Mouse (Mus musculus) telencephalon, adult 2 months (tissue): ENCODE data around the gene Lrp1.
A peak's percentile ranks its signal among the peaks of the same experiment; 100 is the strongest.

Source experiments
- DNase-seq: peaks from one replicate; pipeline ENCODE4 v3.0.0-alpha.2; 2011; ENCODE audit warnings: low read depth, low spot score

The Lrp1 gene

DNA sequence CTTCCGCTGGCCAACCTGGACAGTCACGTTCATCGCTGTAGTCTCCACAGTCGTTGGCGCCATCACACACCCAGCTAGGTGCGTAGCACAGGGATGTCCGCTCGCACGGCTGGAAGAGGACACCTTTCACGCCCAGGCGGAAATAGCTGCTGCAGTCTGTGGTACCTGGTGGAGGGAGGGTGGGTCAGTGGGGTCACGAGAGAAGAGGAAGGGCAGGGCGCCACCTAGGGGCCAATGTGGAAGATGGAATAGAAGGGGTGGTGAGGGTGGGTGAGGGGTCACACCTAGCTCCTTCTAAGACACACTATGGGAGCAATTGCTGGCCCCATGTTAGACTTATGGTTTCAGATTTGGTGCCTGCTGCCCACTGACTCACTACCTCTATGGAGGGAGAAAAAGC is 63.6 kb downstream of the Lrp1 start:
- no peak for DNase-seq

DNA sequence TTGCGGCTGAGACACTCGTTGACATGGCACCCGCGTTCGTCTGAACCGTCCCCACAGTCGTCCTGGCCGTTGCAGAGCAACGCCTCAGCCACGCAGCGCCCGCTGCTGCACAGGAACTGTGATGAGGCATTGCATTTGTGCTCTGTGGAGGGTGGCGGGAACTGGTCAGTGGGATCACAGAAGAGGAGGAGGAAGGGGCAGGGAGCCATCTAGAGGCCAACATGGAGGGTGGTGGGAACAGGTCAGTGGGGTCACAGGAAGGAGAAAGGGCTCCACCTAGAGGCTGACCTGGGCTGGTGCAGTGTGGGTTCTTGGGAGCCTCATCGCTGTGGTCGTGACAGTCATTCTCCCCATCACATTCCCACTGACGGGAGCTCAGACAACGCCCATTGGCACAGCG is 65.2 kb downstream of the Lrp1 start:
- no peak for DNase-seq

DNA sequence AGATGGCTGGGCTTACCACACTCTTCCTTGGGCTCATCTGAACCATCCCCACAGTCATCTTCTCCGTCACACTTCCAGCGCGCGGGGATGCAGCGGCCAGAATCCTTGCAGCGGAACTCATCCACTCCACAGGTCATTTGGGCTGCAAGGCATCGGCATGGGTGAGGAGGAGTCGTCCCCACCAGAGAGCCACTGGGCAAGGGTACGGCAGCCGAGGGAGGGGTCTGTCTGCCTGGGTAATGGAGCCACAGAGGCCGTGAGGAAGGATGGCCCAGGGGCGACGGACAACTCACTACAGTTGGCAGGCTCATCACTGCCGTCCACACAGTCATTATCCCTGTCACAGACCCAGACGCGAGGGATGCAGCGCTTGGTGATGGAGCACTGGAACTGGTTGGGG is 71.1 kb downstream of the Lrp1 start:
- no peak for DNase-seq

DNA sequence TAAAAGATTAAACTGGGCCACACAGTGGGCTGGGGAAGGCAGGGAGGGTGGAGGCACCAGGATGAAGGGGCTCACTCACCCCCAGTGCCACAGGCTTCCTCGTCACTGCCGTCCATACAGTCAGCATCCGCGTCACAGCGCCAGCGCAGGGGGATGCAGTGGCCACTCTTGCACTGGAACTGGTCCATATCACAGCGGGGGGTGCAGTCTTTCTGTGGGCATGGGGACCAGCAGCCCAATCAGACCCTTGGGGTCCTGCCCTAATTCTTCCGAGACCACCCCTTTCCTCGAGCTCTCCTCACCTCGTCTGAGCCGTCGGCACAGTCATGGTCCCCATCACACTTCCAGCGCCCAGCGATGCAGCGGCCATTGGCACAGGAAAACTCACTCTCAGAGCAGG is 72.7 kb downstream of the Lrp1 start:
- DNase-seq: no peak

DNA sequence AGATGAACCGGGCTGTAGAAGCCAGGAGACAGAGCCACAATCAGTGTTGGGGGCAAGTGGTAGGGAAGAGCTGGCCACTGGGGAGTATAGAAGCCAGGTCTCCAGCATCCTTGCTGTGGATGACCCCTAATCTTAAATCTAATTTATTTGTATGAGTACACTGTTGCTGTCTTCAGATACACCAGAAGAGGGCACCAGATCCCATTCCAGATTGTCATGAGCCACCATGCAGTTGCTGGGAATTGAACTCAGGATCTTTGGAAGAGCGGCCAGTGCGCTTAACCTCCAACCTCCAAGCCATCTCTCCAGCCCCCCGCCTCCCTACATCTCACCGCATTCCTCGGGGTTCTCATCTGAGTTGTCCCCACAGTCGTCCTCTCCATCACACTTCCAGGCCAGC is 74.4 kb downstream of the Lrp1 start:
- DNase-seq: no peak

DNA sequence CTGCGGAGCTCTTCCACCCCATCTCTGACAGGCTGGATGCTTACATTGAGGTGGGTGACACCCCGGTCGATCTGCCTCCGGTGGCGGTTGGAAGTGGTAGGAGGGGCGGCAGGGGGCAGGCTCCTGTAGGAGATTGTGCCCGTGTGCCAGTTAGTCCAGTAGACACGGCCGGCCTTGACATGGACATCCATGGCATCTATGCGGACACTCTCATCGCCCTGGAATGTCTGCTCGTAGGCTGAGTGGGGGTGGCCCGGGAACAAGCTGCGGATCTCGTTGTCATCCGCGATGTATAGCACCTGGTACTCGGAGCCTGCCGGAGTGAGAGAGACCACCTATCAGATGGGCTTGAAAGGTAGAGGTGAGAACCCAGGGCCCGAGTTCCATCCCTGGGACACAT is 76.6 kb downstream of the Lrp1 start:
- DNase-seq: no peak

DNA sequence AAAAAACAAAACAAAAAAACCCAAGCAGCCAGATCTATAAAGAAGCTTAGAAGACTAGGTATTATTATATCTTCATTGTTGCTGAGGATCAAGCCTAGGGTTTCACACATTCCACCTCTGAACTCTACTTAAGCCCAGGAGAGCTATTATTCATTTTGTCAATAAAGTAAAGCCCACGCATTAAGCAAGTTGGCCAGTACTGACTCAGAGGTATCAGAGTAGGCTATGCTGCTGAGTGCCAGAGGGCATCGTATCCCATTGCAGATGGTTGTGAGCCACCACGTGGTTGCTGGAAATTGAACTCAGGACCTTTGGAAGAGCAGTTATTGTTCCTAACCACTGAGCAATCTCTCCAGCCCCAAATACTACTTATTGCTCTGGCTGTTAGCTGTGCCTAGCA is 77.0 kb downstream of the Lrp1 start:
- DNase-seq: no peak

DNA sequence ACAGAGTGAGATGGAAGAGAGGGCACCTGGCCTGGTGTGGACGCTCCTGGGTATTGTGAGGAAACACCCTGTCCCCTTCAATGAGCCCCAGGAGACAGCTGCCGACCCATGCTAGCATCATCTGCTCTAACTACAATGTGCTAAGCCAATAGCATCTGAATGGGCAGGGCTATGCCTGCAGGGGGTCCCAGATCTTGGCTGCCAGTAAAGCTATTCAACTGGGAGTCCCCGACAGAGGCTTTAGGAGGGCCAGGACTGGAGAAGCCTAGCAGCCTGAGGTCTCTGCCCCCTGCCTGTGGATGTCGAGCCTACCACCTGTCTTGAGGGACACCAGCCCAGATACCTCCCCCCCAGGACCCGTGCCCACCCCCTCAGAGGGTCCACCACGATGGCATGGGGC is 78.2 kb downstream of the Lrp1 start:
- no peak for DNase-seq

DNA sequence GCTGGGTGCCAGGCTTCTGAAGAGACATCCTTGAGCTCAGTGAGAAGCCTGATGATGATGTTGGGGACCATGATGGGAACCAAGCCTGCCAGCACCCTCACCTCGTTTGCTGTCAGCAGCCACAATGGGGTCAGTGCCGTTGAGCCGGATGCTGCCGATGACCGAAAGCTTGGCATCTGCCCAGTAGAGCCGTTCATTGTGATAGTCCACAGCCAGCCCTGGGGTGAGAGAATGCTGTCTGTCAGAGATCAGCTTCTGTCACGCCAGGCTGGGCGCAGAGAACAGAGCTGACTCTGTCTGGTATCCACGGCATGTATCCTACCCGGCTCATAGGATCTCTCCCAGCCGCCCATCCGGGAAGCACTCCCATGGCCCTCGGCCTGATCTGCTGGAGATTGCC is 78.9 kb downstream of the Lrp1 start:
- DNase-seq: peak; percentile 36

DNA sequence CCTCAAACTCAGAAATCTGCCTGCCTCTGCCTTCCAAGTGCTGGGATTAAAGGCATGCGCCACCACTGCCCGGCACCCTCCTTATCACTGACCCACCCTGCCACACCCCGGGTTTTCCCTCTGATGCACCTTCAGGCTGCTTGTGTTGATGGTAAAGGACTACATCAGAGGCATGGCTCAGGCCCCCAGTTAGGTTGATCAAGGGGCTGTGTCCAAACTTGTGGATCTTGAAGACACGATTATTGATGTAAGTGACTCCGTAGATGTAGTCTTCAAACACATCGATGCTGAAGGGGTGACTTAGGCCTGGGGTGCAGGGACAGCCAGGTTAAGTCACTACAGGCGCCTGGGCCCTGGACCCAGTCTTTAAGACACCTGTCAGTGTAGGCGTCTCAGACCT is 79.4 kb downstream of the Lrp1 start:
- no peak for DNase-seq

DNA sequence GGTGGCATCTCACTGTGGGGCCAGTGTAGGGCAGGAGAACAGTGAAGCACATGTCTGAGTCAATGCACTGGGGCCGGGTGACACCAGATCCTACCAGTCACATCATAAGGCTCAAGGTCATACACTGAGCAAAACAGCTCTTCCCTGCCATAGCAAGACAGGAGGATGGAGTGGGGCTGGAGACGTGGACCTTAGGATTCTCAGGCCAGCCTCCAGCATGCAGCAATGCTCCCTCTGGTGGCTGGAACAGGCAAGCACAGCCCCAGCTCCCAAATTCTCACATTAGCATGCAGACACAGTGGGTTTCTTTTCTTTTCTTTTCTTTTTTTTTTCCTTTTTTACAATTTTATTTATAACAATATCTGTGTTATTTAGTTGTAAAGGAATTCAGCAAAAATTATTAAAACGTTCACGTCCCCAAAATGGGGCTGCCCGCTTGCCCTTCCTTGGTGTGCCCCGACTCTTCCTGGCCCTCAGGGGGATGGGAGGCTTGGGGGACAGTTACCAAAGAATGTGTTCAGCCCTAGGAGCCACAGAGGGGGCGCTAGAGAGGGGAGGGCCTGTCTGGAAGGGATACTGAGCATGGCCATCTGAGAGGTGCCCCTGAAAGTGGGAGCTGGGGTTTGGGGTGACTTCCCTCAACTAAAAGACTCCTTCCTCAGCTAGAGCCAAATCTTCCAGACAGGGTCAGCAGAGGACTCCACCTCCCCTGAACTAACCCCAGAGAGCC is 82.9 kb downstream of the Lrp1 start:
- DNase-seq: peak; percentile 50

DNA sequence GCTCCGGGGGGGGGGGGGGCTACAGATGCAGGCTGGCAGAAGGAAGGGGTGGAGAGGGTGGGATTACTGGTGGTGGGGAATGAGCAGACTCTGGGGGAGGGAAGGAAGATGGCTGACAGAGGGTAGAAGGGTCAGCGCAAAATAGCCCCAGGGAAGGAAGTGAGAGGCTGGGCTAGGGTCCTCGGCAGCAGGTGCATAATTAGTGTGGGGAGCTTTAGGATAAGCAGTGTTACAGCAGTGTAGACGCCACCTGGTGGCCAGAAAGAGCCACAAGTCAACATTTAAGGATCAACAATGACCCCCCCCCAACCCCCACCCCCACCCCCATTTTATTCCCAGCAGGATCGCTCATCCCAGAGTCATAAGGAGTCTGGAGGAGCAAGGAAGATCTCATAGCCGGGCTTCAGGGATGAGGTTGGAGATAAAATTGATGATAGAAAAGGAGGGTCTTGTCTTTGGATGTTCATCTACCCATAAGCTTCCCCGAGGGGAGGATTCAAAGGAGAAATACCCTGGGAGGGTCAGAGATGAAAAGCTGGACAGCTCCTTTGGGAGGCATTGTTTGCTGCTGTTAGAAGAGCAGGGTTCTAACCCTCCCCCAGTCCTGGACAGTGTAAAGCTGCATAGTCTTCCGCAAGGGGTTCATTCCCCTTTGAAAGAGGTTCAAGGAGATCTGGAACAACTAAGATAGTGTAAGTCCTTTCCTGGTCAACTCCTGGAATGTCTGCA is 84.2 kb downstream of the Lrp1 start:
- no peak for DNase-seq

DNA sequence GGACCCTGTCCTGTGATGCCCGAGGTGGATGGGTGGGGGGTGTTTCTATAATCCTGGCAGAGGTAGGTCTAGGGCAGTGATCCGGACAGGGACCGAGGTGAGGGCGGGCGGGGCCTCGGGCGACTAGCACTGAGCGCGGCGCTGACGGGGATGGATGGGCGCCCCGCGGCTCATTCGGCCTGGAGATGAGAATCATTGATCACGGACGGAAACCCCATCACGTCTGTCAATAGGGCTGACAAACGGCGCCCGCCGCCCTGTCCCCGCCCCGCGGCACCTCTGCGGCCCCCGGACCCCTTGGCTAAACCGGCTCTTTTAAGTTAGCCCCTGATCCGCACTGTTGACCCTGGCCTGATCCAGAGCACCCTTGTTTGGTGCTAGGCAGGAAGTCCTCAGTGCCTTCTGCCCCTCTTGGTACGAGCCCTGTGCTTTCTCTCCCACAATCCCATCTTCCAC is 86.0 kb downstream of the Lrp1 start:
- DNase-seq: no peak

DNA sequence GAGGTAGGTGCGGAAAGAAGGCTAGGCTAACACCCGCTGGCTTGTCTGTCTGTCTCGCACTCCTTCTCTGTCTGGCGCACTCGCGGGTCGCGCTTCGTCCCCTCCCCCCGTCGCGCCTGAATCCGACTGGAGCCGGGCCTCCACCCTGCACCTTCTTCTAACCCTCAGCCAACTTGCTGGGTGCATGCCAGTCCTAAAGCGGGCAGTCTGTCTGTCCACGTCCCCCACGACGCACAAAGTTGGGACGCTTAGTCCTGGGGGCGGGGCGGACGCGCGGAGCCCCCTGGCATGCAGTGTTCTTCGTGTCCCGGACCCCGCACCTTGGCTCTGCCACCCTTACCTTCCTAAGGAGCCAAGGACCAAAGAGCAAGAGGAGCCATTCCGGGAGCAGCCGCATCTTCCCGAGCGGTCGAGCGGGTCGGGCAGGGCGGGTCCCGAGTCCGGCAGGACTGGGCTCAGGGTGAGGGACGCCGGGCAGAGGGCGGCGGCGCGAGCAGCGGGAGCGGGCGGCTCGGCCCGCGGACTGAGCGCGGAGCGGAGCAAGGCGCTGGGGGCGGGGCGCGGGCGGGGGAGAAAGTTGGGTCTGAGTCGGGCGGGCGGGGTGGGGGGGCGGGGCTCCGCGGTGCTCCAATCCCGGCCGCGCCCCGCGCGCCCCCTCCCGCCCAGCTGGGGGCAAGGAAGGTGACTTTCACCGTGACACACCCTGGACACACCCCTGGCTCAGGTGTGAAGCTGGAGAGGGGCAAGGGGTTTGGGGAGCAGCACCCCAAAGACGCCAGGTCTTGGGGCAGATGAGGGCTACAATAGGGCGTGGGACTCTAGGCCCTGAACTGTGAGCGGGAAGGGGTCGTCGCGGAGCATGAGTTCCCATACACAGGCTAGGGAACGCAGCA is 86.7 kb downstream of the Lrp1 start, which contains the start of gene Nxph4:
TSS of gene Nxph4 (minus strand) at position 524 of the 893 bp plus-strand sequence.
- no peak for DNase-seq

DNA sequence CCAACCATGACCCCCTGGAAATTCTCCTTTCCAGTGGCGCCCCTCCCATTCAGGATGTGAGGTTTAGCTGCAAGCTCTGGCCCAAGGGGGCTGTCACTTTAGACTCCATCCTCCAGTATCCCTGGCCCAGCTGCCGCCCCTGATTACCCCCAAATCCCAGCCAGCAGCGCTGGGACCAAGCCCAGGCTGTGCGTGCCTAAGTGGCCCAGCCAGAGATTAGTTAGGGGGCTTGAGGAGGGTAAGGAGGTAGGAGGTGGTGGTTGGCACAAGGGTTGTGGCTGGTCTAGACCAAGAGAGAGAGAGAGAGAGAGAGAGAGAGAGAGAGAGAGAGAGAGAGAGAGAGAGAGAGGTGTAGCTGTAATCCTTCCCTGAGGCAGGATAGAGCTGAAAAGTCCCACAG is 89.4 kb downstream of the Lrp1 start:
- DNase-seq: no peak

DNA sequence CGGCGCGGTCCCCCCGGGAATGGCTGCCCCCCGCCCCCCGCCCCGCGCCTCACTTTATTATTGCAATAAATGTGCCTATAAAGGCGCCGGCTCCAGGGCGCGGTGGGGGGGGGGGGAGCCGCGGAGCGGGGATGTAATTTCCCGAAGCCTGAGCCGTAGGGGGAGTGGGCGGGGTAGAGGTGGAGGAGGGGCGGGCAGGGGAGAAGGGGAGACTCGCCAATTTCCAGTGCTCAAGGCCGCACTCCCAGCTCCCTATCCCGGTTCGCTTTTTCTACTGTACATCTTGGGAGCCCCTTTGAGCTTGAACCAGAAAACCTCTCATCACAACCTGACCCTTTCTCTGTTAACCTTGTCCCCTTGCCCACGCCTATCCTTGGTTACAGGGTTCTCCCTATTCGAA is 90.0 kb downstream of the Lrp1 start:
- no peak for DNase-seq

DNA sequence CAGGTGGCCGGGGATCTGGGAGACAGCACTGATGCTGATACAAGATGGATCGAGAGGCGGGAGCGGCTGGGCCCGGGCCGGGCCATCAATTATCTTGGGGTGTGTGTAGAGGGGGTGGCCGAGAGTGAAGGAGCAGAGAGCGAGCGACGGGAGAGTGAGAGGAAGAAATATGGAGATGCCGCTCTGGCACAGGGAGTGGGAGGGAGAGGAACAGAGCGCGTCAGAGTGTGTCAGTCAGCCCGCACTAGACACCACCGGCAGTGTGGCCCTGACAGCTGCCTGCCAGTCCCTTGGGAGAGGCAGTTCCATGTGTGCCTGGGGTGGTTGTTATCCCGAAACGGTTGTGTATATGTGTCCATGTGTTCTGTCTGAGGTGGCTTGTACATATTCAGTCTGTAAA is 93.5 kb downstream of the Lrp1 start:
- DNase-seq: no peak

DNA sequence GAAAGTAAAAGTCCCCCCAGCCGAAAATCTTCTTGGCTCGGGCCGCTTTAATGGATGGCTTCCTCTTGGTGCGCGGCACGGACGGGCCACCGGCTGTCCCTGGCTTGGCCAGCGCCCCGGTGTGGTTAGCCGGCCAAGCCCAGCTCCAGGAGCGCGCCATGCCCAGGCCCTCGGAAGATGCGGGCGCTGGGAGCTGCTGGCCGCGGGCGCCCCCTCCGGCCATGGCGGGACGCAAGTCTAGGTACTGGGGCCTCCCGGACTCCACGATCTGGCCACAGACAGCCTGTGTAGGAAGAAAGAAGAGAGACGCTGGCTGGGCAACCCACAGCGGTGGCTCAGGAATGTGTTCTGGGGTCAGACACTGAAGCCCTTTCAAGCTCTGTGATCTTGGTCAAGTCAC is 94.3 kb downstream of the Lrp1 start:
- DNase-seq: no peak

DNA sequence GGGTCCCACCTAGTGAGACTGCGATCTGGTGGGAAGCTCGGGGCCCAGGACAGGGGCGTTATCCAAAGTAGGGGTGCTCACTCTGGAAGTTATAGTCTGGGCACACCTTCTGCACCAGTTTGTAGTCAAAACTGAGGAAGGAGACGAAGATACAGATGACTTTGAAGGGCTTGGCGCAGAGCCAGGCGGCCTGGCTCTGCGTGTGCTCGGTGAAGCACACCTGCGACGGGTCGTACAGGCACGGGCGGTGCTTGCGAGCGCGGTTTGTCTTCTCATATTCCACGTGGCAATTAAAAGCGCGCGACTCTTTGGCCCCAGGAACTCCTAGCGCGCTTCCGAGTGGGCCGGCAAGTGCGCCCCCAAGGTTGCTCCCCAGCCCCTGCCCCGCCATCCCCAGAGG is 94.9 kb downstream of the Lrp1 start:
- DNase-seq: no peak

DNA sequence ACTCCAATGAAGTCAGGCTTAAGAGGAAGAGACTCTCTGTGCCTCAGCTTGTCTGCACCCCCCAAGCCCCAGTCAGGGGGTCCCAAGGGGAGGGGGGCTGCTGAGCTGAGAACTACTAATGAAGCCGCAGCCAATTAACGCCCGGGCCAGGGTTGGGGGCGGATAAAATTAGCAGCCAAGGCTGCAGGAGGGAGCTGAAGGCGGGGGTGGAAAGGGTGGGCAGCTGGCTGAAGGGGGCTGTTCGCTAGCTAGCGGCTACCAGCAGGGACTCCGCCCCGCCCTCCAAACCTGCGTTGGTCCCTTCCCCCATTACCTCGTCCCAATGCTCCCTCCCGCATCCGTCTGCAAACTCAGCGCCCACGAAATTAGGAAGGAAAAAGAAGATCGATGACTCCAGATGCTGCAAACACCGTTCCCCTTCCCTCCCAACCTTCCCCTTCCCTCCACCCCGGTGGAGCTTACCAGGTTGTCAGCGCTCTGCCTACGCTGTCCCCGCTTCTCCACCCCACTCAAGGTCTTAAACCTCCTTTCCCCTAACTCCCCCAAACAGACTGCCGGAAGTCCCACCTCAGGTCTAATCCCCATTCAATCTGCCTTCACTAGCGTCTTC is 96.2 kb downstream of the Lrp1 start:
- DNase-seq: no peak

DNA sequence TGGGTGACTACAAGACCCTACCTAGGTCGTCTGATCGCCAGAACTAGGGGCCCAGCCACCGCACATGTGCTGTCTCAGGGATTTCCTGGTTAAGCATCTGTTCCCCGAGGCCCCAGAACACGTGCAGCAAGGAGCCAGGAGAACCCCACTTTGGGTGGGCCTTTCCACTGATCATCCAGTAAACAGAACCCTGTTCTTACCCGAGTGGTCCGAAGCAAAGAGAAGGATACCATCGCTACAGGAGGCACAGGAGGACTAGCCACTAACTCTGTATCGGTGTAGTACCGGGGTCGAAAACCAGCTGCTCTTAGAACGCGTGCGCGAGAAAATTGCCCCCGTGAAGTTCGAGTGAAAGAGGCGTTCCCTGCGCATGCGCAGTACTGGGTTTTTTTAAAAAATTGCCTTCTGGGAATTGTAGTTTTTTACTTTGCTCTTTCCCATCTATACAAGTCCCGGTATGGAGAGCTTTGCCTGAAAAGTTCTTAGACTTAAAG is 98.8 kb downstream of the Lrp1 start, which contains the start of gene Shmt2:
TSS of gene Shmt2 (minus strand) at position 357 of the 494 bp plus-strand sequence.
- peak; percentile 88 for DNase-seq
